Mouse (Mus musculus) frontal cortex, postnatal 10 days (tissue): ENCODE measurements around the gene Fbxw15.
"Not testable (repeated sequence)": the region's sequence is repeated elsewhere in the genome, so short reads cannot be mapped to it uniquely, and the experiment has no call there.

Experiments used
- DNase-seq, 2 experiments: peaks; one replicate each; pipeline ENCODE4 v3.0.0; 2022; ENCODE audit warnings: low spot score in 2 of 2, mixed read lengths in 1 of 2

Fbxw15 gene

DNA sequence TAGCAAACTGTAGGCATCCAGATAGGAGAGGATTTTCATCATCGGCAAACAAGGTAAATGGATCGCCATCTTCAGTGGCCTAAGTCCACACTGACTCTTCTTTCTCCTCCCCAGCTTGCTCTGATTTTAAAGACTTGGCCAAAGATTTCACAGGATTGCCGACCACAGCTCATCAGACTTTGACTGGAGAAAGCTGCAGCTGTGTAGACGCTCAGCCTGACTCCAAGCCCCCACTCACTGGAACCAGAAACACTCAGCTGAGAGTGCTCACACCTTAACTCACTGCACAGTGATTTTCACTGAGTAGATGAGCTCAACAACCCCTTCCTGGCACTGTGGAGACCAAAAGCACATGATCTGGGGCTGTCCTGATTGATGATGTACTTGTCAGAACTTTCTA, at the start of gene Fbxw15:
Fbxw15 (minus strand) TSS at position 101 of the 400 bp plus-strand sequence.
- DNase-seq = not testable (repeated sequence)

DNA sequence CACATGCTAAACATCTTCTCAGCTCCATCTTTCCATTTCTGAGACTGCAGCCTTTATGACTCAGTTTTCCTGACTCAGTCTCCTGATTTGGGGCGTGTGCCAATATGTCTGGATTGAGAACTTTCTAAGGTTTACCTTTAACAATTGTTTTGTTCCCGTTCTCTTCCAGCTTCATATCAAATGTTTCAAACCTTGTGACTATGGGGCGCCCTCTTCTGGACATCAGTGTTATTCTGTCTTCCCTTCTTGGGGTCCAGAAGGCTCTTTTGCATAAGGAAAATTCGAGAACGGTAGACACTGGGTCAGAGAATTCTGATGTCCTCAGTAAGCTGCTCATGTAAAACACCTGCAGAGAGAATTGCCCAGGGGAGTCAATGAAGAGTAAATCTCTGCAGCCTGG, 38.8 kb upstream of the Fbxw15 start:
- DNase-seq = peak in 1 of 2 experiments; percentile 9

DNA sequence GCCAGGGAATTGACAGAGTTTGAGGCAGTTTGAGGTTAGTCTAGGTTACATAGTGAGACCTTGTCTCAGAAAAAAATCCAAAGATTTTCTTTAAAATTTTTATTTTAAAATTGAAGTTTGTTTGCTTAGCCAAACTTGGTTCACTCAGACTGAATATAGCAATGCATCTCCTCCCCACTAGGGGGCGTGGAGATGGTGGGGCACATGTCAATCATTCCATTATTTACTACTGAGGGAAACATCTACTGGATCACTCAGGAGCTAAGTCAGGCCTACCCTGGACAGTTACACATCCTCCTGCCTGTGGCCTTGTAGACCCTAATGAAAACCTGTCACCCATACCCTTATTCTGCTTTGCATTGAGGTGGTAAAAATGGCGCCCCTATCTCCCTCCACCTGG, 34.1 kb upstream of the Fbxw15 start:
- not testable (repeated sequence) for DNase-seq

DNA sequence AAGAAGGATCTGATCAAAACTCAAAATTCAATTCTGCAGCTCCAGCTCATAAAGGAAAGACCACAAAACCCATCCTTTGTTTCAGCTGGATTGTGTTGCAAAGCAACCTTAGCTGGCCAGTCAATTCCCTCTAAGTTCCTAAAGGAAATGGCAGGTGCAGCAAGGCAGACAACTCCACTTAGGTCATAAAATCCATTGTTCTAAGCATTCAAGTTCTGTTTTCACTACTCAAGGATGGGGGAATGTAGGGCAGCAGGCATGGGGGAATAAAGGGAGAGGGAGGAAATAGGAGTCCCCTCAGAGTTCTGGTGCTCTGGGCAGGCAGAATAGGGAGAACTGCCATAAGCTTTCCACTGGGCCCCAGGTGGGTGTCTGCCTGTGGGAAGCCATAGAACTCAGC, 29.2 kb upstream of the Fbxw15 start:
- no peak for DNase-seq

DNA sequence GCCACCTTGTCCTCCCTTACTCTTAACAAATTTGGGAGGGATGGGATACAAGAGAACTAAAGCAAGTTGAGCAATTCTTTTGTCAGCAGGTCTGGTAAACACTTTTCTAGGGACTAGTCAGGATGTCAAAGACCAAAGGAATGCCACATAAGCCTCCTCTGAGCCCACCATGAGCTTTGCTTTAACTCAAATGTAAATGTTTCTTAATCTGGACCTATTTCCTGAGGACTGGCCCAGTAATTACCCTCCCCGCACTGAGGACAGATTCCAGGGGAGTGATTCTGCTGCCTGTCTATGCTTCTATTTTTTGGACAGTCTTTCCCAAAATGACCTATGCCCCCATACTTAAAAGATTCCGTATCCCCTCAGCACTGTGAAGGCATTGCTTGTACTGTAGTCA, 26.8 kb upstream of the Fbxw15 start:
- no peak for DNase-seq

DNA sequence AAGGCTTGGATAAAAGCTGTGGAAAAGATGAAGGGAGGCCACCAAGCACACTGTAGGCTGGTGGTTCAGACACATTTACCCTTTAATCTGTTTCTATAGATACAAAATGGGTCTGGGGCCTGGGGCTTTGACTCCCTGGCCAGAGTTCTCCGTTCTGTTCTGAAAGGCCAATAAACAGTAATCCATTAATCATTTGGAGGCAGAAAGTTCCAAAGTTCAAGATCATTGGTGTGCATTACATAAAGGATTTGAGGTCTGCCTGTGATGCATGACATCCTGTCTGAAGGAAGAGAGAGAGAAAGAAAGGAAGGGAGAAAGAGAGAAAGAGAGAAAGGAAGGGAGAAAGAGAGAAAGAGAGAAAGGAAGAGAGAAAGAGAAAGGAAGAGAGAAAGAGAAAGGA, 2.5 kb downstream of the Fbxw15 start:
- DNase-seq = no peak

DNA sequence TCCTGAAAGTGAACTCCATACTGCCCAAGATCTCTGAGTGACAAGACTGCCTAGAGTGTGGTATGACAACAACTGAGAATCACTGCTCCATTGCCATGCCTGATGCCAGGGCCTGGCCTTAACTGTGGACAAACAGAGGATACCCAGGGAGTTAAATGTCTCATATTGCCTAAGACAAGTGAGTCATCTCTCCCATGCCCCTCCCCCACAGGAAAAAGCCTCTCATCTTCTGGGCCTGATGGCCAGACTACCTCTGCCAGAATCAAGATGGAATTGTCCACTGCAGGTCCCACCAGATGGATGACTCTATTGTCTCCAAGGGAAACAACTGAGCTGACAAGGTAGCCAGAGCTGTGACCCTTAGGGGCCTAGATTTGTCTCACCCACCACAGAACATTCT, 6.0 kb downstream of the Fbxw15 start:
- not testable (repeated sequence) for DNase-seq

DNA sequence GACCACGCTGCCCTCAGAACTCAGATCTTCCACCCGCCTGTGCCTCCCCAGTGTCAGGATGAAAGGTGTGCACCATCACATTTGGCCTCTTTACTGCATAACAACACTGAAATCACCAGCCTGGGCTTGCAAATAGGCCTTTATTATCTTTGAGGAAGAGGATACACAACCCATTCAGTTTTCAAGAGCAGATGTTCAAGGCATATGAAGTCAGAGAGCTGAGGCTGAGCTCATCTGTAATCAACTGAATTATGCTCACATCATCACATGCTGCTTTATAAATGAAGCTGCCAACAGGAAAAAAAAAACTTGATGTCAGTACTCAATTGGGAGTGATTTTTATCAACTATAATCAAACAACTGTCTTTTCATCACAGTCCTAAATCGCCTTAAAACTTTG, 15.6 kb downstream of the Fbxw15 start:
- no peak for DNase-seq

DNA sequence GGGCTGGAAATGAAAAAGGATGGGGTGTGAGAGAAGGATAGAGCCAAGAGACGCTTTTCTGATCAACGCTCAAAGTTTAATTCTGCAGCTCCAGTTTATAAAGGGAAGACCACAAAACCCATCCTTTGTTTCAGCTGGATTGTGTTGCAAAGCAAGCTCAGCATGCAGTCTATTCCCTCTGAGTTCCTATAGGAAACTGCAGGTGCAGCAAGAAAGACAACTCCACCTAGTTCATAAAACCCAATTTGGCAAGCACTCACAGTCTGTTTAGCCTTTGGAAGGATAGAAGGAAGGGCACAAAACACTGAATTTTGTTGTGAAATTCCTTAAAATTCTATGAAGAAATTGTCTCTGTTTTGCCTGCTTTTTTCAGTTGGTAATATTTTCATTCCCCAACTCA, 18.4 kb downstream of the Fbxw15 start:
- DNase-seq = not testable (repeated sequence)

DNA sequence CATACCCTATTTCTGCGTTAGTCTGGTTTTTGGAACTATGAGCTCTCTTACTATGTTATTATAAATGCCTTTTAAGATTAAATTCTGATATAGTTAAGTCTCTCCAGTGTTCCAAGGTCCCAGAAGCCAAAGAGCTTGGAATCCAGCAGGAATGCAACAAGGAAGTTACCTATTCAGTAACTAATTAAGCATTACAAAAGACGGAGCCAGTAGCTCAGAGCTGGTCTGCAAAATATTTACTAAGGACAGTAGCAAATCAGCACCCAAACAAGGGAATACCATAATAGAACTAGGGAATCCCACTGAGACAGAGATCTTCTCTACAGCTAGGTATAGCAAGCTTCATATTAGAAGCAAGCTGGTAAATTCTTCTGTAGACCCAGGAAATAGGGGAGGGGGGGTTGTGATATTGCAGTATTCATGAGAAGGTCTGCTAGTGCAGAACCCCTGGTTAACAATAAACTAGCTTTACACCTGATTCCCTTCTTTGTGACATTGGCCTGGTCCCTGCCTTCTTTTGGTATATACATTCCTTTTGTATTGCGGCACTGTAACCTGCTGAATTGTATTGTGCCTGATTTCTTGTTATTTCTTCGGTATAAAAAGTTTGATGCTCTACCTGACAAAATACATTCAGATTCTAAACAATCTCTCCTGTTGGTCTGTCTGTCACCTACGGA, 44.5 kb downstream of the Fbxw15 start:
- DNase-seq = no peak
